Mouse (Mus musculus) liver, embryonic 13.5 days (tissue): ENCODE measurements around the gene Srebf1. TPM values are rescaled to one million over a fixed set of nuclear protein-coding genes. Genes with fewer than 3 reads are reported as not detected.

Experiments
- ATAC-seq: fragments of 200-750 bp; cut with Nextera tagmentation; 2 replicates; pipeline ENCODE4 v1.8.0; 2017; ENCODE audit warnings: low read depth, mild to moderate bottlenecking, moderate number of reproducible peaks, moderate library complexity
- DNase-seq: peaks from one replicate; pipeline ENCODE4 v3.0.0; 2022
- H3K27ac ChIP-seq: fragments of 300-500 bp; sonication (generic); 2 replicates; pipeline ENCODE4 v1.5.1; 2015; ENCODE audit warnings: moderate library complexity, mild to moderate bottlenecking, inconsistent platforms
- H3K27me3 ChIP-seq: fragments of 300-500 bp; sonication (generic); 2 replicates; pipeline ENCODE4 v1.6.1; 2015; ENCODE audit warnings: mild to moderate bottlenecking, inconsistent platforms
- H3K36me3 ChIP-seq: fragments of 300-500 bp; sonication (generic); 2 replicates; pipeline ENCODE4 v1.6.1; 2015; ENCODE audit warnings: mild to moderate bottlenecking, inconsistent platforms
- H3K4me1 ChIP-seq: fragments of 300-500 bp; sonication (generic); replicated peaks from 2 replicates; pipeline ENCODE4 v1.6.1; 2015; ENCODE audit warnings: inconsistent platforms
- H3K4me2 ChIP-seq: fragments of 300-500 bp; sonication (generic); 2 replicates; pipeline ENCODE4 v1.6.1; 2015; ENCODE audit warnings: inconsistent platforms, mild to moderate bottlenecking, moderate library complexity
- H3K4me3 ChIP-seq: fragments of 300-500 bp; sonication (generic); replicated peaks from 2 replicates; pipeline ENCODE4 v1.5.1; 2015; ENCODE audit warnings: mild to moderate bottlenecking, inconsistent platforms
- H3K9ac ChIP-seq: fragments of 300-500 bp; sonication (generic); 2 replicates; pipeline ENCODE4 v1.6.1; 2015; ENCODE audit warnings: mild to moderate bottlenecking, inconsistent platforms
- H3K9me3 ChIP-seq: fragments of 300-500 bp; sonication (generic); replicated peaks from 2 replicates; pipeline ENCODE4 v1.6.1; 2016; ENCODE audit warnings: inconsistent platforms
- WGBS: fragments of 180-500 bp; shearing (Covaris S2); methylation state at CpG from one replicate; pipeline ENCODE4 v1.1.7; 2015; ENCODE audit not compliant: insufficient replicate concordance; 5-methylcytosine and 5-hydroxymethylcytosine counted together
- polyA plus RNA-seq: library from polyadenylated mRNA; unstranded; fragments of >200 nt; fragmentation: Nextera tagmentation; extraction: Ambion mirVana; gene quantifications from 2 replicates; pipeline ENCODE4 v1.2.1, GENCODE M21; 2015

Gene Srebf1
- polyA plus RNA-seq, 1 experiment from 2014 or later, result 42.2 TPM

DNA sequence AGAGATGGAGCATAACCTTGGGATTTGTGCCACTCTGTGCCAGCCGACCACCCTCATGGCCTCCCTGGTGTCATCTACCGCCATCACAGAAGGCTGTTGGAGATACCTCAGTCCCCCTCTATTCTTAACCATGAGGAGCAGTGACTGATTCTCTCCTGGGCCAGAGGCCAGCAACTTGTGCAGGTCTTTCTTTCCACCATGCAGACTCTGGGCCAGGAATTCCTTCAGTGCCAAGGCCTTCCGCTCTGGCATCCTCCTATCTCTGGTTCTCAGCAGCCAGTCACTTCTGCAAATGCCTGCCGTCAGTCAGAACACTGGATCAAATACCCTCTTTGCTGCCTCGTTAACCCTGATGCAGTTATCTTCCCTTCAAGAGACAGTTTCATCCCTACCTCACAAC, 31.9 kb upstream of the Srebf1 start:
- Histone ChIP-seq H3K9ac (no peak overlapping the region), H3K4me3 (no peak overlapping the region), H3K9me3 (no peaks in the 10 kb centered on the region), H3K4me2 (no peak overlapping the region), H3K4me1 (no peaks in the 10 kb centered on the region), H3K27ac (no peak overlapping the region), H3K27me3 (no peaks in the 10 kb centered on the region), H3K36me3 (peaks cover 26% of the 10 kb centered on the region)
- DNase-seq (no peak), ATAC-seq (no peak)
- 87% methylated on average over 5 of the region's 5 CpGs for WGBS

DNA sequence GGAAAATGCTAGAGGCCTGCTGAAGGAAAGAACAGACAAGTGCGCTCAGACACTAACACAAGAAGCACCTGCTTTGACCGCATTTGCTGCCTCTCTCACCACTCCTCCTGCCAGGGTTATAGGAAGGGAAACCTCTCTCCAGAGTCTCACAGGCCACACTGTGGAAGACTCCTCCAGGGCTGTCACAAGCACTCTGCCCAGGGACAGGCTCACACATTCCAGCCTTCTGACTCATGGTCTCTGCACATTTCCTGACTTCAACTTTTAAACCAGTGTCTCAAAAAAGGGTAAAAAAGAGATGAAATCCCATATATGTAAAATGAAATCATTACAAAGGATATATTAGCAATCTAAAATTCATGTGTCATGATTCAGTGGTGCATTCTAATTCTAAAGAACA, 31.2 kb upstream of the Srebf1 start:
- no peak overlapping the region for H3K27ac ChIP-seq

DNA sequence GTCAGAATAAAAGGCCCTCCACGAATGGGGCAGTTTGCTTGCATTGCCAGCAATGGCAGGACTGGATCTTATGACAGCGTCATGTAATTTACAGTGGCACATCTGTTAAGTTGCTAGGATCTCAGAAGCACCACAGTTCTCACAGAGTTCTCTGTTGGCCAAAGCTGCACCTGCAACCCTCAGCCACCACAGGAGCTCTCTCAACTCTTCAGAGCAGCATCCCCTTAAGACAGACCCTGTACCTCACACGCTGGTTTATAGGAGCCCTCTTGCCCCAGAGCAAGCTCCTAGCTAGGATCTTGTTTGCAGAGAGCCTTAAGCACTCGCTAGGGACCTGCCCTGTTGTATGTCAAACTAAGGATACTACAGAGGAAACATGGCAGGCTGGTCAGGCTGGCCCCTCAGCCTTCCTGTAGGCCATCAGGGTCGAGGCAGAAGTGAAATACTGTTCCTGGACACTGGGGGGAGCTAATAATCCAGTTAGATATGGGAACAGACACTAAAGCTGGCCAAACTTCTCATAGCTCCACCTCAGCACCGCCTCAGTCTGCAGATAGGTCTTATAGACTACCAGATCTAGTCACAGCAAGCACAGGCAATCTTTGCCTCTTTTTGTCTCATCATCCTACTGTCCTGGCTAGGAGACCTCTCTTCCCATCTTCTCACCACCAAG, 28.7 kb upstream of the Srebf1 start:
- Histone ChIP-seq H3K36me3 (peaks cover 17% of the 10 kb centered on the region), H3K4me1 (peaks cover 8% of the 10 kb centered on the region), H3K4me2 (no peak overlapping the region), H3K27ac (no peak overlapping the region), H3K9me3 (no peaks in the 10 kb centered on the region), H3K9ac (no peak overlapping the region), H3K4me3 (no peak overlapping the region), H3K27me3 (no peaks in the 10 kb centered on the region)
- WGBS, result 57% methylated on average over 6 of the region's 6 CpGs
- DNase-seq (peak; percentile 38), ATAC-seq (peak; percentile 48)

More for the DNA sequence above, 31.2 kb upstream of the Srebf1 start:
- Histone ChIP-seq H3K4me2 (no peak overlapping the region), H3K36me3 (peaks cover 24% of the 10 kb centered on the region), H3K9me3 (no peaks in the 10 kb centered on the region), H3K4me1 (peaks cover 3% of the 10 kb centered on the region; the same call in 1 of the 2 replicates), H3K27me3 (no peaks in the 10 kb centered on the region), H3K9ac (no peak overlapping the region), H3K4me3 (no peak overlapping the region)
- DNase-seq, result no peak
- WGBS, result 93% methylated on average over 2 of the region's 2 CpGs
- no peak for ATAC-seq

DNA sequence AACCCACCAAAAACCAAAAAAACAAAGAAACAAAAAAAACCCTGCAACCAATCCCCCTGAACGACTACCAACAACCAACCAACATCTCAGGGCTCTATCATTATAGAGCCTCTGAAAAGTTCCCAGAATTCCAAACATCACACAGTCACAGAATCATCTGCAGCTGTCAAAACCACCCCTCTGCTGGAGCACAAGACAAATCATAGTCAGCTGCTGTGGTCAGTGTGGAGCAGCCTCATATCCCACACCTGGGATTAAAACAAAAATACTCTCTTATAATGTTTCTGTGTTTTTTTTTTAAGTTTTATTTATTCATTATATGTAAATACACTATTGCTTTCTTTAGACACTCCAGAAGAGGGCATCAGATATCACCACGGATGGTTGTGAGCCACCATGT, 27.5 kb upstream of the Srebf1 start:
- 71% methylated on average over 2 of the region's 2 CpGs for WGBS
- no peak for ATAC-seq
- H3K9ac ChIP-seq, result no peak overlapping the region
- no peak overlapping the region for H3K4me3 ChIP-seq
- no peak overlapping the region for H3K27ac ChIP-seq
- H3K4me2 ChIP-seq, result no peak overlapping the region
- H3K36me3 ChIP-seq, result peaks cover 17% of the 10 kb centered on the region
- H3K9me3 ChIP-seq, result no peaks in the 10 kb centered on the region
- H3K4me1 ChIP-seq, result peaks cover 8% of the 10 kb centered on the region
- H3K27me3 ChIP-seq, result no peaks in the 10 kb centered on the region
- no peak for DNase-seq

DNA sequence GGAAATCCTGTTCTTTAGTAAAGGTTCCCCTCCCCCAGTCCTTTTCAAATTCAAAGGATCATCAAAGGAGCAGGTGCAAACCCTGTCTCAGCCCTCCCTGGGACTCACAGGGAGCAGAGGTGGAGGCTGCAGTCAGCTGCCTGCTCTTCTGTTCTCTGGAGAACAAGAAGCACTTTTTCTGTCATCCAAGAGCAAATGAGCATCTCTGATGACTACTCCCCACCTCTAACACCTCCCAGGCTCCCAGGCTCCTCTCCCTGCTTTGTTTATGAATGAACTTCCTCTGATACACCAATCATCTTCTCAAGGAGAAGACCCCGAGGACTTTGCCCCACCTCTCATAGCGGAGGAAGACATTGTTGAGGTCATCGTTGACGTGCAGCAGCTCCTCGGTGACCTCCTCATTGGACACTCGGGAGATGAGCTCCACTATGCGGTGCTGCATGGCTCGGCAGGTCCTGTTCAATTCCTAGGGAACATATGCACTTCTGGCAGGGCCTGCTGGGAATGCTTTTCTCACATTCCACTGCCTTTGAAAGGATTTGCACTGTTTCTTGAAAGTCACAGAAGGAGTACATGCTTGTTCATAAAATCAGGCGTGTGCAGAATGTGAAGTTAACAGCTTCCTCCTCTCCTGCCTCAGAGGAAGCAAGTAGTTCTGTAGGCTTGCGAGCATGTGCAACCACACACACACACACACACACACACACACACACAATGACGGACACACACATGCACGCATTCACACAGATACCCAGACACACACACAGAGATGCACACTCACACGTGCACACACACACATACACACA, 26.4 kb upstream of the Srebf1 start:
- Histone ChIP-seq H3K27ac (no peak overlapping the region), H3K4me1 (peaks cover 8% of the 10 kb centered on the region), H3K4me3 (no peak overlapping the region), H3K9me3 (no peaks in the 10 kb centered on the region), H3K9ac (no peak overlapping the region), H3K27me3 (no peaks in the 10 kb centered on the region), H3K4me2 (no peak overlapping the region), H3K36me3 (peaks cover 13% of the 10 kb centered on the region; the same call in 1 of the 2 replicates)
- DNase-seq, result no peak
- ATAC-seq, result no peak
- WGBS, result 51% methylated on average over 13 of the region's 13 CpGs

DNA sequence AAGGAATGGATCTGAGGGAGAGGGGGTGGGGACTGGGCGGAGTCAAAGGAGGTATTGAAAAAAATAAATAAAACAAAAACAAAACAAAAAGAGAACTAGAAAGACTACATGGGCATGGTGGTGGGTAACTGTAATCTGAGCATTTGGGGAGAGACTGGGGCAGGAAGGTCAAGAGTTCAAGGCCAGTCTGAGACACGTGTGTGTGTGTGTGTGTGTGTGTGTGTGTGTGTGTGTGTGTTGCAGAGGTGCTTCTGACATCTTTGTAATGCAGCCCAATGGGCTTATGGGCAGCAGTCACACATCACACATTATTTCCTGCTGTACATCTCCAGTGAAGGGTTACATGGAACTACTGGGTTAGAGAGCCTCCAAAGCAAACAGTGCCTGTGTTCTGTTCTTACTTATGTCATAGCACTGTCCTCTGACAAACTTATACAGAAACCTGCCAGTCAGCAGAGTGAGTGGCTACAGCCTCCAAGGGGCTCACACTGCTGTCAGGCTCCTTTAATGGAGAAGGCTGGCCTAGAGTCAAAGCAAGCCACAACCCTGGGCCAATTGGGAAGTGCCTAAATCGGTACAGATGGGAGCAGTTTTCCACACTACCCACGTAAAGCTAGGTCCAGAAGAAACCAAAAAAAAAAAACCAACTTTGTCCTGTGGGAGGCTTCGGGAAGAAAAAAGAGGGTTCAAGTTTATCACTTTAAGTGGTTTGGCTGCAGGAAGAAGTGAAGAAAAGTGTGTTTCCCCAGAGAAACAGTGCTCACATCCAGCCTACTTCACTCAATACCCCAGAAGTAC, 25.6 kb upstream of the Srebf1 start:
- Histone ChIP-seq H3K36me3 (peaks cover 13% of the 10 kb centered on the region; the same call in 1 of the 2 replicates), H3K9me3 (no peaks in the 10 kb centered on the region), H3K27ac (no peak overlapping the region), H3K9ac (no peak overlapping the region), H3K4me3 (no peak overlapping the region), H3K4me1 (peaks cover 8% of the 10 kb centered on the region), H3K4me2 (no peak overlapping the region), H3K27me3 (no peaks in the 10 kb centered on the region)
- DNase-seq (no peak), ATAC-seq (no peak)
- 62% methylated on average over 5 of the region's 5 CpGs for WGBS

DNA sequence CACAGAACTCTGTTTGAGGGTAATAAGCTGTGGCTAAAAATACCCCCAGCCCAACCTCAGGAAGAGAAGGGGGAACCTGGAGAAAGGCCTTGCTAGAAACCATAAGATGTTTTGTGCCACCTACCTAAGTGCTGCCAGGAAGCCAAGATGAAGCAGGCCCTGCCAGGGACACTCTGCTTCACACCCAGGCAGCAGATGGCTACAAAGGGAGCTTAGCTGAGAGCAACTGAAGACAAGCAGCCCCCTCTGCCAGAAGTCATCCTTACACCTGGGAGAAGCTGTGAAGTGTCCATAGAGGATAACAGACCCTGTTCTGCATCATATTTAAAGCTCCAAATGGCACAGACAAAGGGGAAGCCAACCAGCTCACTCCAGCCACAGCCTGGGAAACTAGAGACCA, 23.7 kb upstream of the Srebf1 start:
- Histone ChIP-seq H3K4me2 (no peak overlapping the region), H3K4me1 (peaks cover 8% of the 10 kb centered on the region), H3K27ac (no peak overlapping the region), H3K27me3 (no peaks in the 10 kb centered on the region), H3K36me3 (peaks cover 7% of the 10 kb centered on the region), H3K9ac (no peak overlapping the region), H3K9me3 (no peaks in the 10 kb centered on the region), H3K4me3 (no peak overlapping the region)
- no peak for DNase-seq
- ATAC-seq, result no peak

DNA sequence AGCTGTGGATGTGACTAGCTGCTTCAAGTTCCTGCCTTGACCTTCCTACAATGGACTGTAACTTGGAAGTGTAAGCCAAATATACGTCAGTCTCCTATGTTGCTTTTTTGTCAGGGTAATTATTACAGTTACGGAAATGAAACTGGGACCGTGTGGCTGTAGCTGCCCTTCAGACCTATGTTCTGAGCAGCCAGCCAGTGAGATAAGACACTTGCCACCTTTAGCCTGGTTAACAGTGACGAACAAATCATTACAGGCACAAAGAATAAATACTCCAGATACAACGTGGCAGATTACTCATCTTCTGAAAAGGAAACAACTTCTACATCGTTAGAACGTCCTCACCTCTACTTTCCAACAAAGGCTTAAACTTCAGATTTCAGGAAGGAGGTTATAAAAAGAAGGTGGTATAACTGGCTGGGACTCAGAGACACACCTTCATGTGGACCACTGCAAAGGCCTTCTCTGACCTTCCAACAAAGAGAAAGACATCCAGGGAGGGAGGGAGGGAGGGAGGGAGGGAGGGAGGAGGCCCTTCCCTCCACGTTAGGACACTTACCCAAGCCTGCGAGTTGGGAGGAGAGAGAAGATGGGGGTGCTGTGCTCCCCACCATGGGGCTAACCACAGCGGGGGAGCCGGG, 22.2 kb upstream of the Srebf1 start:
- H3K9me3 ChIP-seq, result peaks cover 5% of the 10 kb centered on the region; the same call in 1 of the 2 replicates
- WGBS, result 70% methylated on average over 11 of the region's 11 CpGs
- H3K4me3 ChIP-seq, result no peak overlapping the region
- H3K36me3 ChIP-seq, result peaks cover 14% of the 10 kb centered on the region
- H3K27ac ChIP-seq, result no peak overlapping the region
- H3K27me3 ChIP-seq, result no peaks in the 10 kb centered on the region
- H3K4me2 ChIP-seq, result no peak overlapping the region
- ATAC-seq, result no peak
- no peak overlapping the region for H3K9ac ChIP-seq
- no peak for DNase-seq
- H3K4me1 ChIP-seq, result peaks cover 8% of the 10 kb centered on the region

DNA sequence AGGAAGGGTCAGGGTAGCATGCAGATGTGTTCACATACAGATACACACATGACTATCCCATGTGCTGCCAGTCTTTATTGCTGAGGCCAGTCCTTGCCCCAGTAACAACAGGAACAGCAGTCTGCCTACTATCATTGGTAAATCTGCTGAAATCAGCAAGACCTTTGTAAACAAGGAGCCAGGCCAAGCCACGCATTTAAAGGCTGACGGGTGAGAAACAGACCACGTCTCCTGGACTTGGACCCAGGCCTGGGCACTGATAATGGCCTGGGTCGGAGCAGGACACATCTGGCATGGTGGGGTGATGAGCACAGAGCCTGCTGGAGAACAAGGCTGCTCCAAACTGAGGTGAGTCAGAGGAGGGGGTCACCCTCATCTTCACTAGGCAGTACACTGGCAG, 18.1 kb upstream of the Srebf1 start:
- no peak overlapping the region for H3K9ac ChIP-seq
- H3K27me3 ChIP-seq, result no peaks in the 10 kb centered on the region
- no peak for DNase-seq
- no peak overlapping the region for H3K4me3 ChIP-seq
- WGBS, result 73% methylated on average over 4 of the region's 4 CpGs
- ATAC-seq, result no peak
- no peak overlapping the region for H3K4me2 ChIP-seq
- H3K4me1 ChIP-seq, result peaks cover 7% of the 10 kb centered on the region
- H3K9me3 ChIP-seq, result peaks cover 5% of the 10 kb centered on the region; the same call in 1 of the 2 replicates
- H3K36me3 ChIP-seq, result peaks cover 14% of the 10 kb centered on the region
- H3K27ac ChIP-seq, result no peak overlapping the region

DNA sequence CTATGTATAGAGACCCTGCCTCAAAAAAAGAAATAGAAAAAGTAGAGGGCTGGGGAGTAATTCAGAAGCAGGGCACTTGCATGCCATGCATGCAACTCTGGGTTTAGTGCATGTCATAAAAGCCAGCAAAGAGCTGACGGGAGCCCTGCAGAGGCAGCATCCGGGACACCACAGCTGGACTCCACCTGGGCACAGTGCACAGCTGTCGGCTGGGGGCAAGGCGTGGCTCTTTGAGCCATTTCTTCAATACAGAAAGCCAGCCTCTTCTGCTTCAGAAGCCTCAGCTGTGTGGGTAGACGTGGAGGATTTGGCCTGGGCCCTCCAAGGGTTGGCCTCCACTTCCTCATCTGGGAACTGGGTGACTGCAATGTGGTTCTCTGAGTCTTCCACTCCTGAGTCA, 13.0 kb upstream of the Srebf1 start:
- Histone ChIP-seq H3K4me1 (peaks cover 22% of the 10 kb centered on the region), H3K4me3 (no peak overlapping the region), H3K4me2 (no peak overlapping the region), H3K9ac (no peak overlapping the region), H3K27me3 (no peaks in the 10 kb centered on the region), H3K36me3 (peaks cover 5% of the 10 kb centered on the region), H3K27ac (no peak overlapping the region), H3K9me3 (peaks cover 5% of the 10 kb centered on the region; the same call in 1 of the 2 replicates)
- no peak for ATAC-seq
- DNase-seq, result no peak
- WGBS, result 69% methylated on average over 5 of the region's 5 CpGs

DNA sequence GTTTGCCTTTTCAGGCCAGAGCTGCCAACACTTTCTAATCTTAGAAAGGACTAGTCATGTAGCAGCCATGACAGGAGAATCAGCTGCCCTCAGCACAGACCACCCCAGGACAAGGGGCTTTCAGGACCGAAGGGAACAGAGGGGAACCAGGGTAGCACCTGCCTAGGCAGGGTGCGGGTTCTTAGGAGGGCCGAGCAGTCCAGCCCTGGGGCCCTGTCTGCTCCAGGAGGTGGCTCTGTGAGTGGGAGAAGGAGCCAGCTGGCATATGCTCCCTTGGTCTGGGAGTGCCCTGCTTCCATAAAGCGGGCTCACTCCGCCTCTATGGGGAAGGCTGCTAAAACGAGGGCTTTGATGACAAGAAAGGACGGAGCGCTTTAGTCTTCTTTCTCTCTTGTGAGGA, 10.9 kb upstream of the Srebf1 start:
- no peak for DNase-seq
- ATAC-seq, result no peak

More for the DNA sequence above, 10.9 kb upstream of the Srebf1 start:
- Histone ChIP-seq H3K27ac (no peak overlapping the region), H3K9ac (no peak overlapping the region), H3K4me3 (no peak overlapping the region), H3K36me3 (no peaks in the 10 kb centered on the region), H3K4me1 (peaks cover 27% of the 10 kb centered on the region), H3K27me3 (no peaks in the 10 kb centered on the region), H3K9me3 (no peaks in the 10 kb centered on the region), H3K4me2 (no peak overlapping the region)
- WGBS, result 71% methylated on average over 8 of the region's 8 CpGs
